Mouse (Mus musculus): ENCODE measurements around the gene Catsper3. TPM values are rescaled to one million over a fixed set of nuclear protein-coding genes. Genes with fewer than 3 reads are reported as not detected.

The Catsper3 gene
- total RNA-seq (2015; ENCODE audit: low replicate concordance) = not detected in 2 replicates
- total RNA-seq (2017; ENCODE audit: low replicate concordance) = not detected in 2 replicates

DNA sequence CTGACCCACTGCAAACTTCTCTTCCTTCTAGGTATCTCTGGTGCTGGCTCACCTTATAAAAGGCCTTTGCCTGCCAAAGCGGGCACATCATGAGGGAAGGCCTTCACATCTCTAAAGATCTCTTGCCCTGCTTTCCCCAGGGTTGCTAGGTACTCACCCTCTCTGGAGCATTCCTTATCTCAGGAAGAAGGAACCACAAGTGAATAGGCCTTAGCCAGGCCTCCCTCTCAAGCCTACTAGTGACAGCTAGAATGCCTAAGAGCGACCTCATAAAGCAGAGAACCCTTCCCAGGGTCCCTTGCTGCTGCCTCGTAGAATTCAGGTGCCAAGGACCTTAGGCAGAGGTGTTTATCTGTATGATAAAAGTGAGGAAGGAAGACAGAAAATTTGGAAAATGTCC, at the start of gene Catsper3:
Catsper3 (plus strand) TSS at position 301 of the 400 bp plus-strand sequence.
- no peak for ATAC-seq (replicated peaks; ENCODE audit: low FRiP score, poor library complexity, severe bottlenecking)

- ATAC-seq (replicated peaks; ENCODE audit: low FRiP score, poor library complexity, severe bottlenecking) = no peak
Observed at GRCm38 (mm10) chr13:55737885-55738284, 46.5 kb upstream of the Catsper3 start.

GRCm38 (mm10) chr13:55742306-55742705, 42.1 kb upstream of the Catsper3 start:
- ATAC-seq (replicated peaks; ENCODE audit: low FRiP score, poor library complexity, severe bottlenecking) = no peak

- no peak for ATAC-seq (replicated peaks; ENCODE audit: low FRiP score, poor library complexity, severe bottlenecking)
Observed at GRCm38 (mm10) chr13:55754380-55754779, 30.0 kb upstream of the Catsper3 start.

- no peak for ATAC-seq (replicated peaks; ENCODE audit: low FRiP score, poor library complexity, severe bottlenecking)
Observed at GRCm38 (mm10) chr13:55756789-55757188, 27.6 kb upstream of the Catsper3 start.

DNA sequence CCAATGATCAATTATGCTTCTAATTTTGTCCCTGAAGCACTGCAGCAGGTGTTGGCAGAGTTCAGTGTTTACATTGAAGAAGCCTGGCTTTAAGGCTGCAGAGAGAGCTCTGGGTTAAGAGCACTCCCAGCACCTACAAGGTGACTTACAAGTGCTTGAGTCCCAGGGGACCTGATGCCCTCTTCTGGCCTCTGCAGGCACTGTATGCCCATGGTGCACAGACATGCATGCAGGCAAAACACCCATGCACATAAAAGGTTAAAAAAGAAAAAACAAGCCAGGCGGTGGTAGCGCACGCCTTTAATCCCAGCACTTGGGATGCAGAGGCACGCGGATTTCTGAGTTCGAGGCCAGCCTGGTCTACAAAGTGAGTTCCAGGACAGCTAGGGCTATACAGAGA, 26.7 kb upstream of the Catsper3 start:
- no peak for ATAC-seq (replicated peaks; ENCODE audit: low FRiP score, poor library complexity, severe bottlenecking)

DNA sequence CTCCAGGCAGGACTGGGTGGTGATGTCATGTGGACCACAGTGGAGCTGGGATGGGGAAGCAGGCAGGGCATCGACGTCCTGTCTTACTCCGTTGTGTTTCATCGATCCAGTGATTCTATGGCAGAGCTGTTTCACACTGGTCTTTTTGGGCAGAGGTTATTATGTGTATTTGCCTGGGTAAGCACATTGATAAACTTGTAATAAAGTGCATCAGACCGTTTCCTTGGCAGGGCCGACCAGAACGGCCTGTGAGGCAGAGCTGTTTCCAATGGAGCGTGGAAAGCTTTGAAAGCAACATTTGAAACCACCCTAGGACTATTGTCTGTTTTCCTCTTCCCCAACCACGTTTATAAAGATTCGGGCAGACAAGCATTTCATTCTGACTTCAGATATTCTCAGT, 23.8 kb upstream of the Catsper3 start:
- no peak for ATAC-seq (replicated peaks; ENCODE audit: low FRiP score, poor library complexity, severe bottlenecking)

- ATAC-seq (replicated peaks; ENCODE audit: low FRiP score, poor library complexity, severe bottlenecking) = no peak
Observed at GRCm38 (mm10) chr13:55761486-55761885, 22.9 kb upstream of the Catsper3 start.

DNA sequence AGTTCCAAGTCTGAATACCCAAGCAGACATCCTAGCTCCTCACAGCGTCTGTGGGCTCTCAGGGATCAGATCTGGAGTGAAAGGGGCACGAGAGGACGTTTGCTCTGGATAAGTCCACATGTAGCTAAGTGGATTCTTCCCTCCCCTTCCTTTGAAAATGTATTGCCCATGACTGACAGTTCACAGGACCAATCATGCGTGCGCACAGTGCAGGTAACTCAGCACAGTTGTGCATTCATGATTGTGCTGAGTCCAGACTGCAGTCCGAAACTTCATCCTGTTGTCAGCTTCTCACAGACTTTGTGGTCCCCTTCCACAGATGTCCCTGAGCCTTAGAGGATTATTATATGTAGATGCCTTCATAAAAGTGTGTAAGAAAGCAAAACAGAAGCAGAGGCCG, 10.0 kb upstream of the Catsper3 start:
- no peak for ATAC-seq (replicated peaks; ENCODE audit: low FRiP score, poor library complexity, severe bottlenecking)

GRCm38 (mm10) chr13:55775056-55775455, 9.3 kb upstream of the Catsper3 start:
- no peak for ATAC-seq (replicated peaks; ENCODE audit: low FRiP score, poor library complexity, severe bottlenecking)

DNA sequence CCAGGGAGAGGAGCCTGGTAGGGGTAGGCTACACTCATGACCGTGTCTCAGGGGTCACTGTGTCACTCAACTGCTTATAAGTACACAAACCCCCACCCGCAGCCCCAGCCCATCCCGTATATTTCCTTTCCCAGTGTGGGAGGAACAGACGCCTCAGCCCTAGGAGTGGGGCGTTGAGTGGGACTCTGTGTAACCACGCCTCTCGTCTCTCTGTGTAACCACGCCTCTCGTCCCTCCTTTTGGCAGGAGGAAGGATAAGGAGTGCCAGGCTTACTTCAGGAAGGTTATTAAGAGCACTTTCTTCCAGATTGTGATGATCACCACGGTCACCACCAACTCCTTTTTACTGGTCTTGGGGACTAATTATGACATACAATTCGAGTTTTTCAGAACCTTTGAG, 1.8 kb downstream of the Catsper3 start:
- no peak for ATAC-seq (replicated peaks; ENCODE audit: low FRiP score, poor library complexity, severe bottlenecking)

- ATAC-seq (replicated peaks; ENCODE audit: low FRiP score, poor library complexity, severe bottlenecking) = no peak
Observed at GRCm38 (mm10) chr13:55801246-55801645, 16.9 kb downstream of the Catsper3 start.

DNA sequence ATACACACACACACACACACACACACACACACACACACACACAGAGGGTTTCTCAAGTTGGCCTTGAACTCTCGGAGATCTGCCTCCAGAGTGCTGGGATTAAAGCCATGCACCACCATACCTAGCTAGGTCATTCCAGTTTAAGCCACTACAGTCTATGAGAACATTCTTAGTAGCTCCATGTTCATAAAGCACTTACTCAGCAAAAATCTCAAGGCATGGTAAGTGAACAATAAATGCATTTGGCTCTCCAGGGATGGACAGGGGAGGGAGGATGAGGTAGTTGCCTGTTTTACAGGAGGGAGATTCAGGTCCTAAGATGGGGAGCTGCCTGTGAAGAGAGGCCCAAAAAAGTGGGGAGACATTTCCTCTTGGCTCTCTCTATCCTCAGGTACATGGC, 19.6 kb downstream of the Catsper3 start:
- no peak for ATAC-seq (replicated peaks; ENCODE audit: low FRiP score, poor library complexity, severe bottlenecking)

DNA sequence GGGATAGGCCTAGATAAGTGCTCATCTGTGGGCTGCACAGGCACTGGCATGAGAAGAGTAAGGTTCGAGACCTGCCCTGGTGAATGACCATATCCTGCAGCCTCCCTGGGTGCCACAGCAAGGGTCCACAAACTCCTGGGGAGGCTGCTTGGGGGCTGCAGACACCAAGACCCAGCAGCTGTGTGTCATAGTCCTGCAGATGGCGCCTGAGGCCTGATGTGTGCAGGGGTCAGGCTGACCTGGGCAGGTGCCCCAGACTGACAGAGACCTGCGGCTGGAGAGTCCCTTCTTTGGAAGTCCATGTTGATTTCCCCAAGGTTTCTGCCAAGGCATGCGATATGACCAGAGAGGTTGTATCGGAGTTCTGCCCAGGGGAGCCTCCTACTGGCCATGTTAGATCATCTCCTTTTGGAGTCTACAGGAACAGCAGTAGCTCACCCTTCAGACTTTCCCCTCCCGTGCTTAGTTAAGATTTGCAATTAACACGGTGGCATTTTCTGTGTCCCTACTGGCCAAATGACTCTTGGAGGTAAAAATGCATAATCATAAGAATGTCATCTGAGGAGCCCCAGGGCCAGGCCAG, 24.8 kb downstream of the Catsper3 start:
- ATAC-seq (replicated peaks; ENCODE audit: low FRiP score, poor library complexity, severe bottlenecking) = no peak

- no peak for ATAC-seq (replicated peaks; ENCODE audit: low FRiP score, poor library complexity, severe bottlenecking)
Observed at GRCm38 (mm10) chr13:55809707-55810106, 25.3 kb downstream of the Catsper3 start.

- ATAC-seq (replicated peaks; ENCODE audit: low FRiP score, poor library complexity, severe bottlenecking) = no peak
Observed at GRCm38 (mm10) chr13:55810947-55811346, 26.6 kb downstream of the Catsper3 start.

- ATAC-seq (replicated peaks; ENCODE audit: low FRiP score, poor library complexity, severe bottlenecking) = no peak
Observed at GRCm38 (mm10) chr13:55813490-55814016, 29.2 kb downstream of the Catsper3 start.

GRCm38 (mm10) chr13:55814834-55815233, 30.5 kb downstream of the Catsper3 start:
- no peak for ATAC-seq (replicated peaks; ENCODE audit: low FRiP score, poor library complexity, severe bottlenecking)

DNA sequence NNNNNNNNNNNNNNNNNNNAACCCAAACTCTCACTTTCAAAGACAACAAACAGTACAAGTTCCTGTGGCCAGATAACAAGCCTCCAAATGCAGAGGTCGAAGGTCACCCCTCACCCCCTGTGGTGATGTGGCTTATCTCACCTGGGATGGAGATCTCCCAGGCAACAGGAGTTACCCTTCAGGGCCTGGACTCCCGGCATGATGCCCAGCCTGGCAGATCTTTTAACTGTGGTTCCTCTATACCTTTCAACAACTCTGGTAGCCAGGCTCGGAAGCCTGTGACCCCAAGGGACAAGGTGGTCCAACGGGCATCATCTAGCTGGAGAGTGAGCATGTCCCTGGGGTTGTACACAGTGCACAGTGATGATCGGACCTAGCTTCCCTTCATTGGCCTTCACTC, 38.1 kb downstream of the Catsper3 start:
- no peak for ATAC-seq (replicated peaks; ENCODE audit: low FRiP score, poor library complexity, severe bottlenecking)

DNA sequence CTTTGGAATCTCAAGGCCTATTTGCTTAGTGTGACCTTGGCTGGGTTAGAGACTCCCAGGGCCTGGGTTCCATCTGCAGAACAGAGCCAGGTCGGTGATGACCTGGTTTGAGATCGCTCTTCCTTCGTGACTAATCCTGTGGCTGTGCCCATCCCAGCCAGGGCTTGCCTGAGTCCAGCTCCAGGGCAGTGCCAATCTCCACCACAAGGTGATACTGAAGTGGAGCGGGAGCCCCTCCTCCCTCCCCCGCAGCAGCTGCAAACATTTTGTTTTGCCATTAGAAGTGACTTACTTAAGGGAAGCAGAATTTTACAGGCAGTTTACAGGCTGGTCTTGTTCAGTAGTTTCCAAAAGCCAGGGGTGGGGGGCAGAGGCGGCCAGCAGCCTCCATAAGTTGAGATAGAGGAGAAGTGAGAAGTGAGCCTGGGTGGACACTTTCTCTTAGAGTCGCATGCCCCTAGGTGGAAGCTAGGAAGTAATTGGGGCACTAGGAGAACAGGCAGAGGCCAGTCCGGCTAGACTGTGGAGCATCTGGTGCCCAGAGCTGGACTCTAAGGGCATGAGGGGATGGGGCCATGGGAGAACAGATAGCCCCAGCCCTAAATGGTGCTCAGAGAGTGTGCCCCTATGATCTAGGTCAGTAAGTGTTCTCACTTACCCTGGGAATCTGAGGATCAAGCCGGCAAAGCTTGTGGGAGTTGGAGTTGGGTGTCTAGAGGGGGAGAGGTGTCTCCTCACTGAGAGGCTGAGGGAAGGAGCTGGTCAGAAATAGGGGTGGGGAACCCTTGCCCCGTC, 40.0 kb downstream of the Catsper3 start:
- no peak for ATAC-seq (replicated peaks; ENCODE audit: low FRiP score, poor library complexity, severe bottlenecking)

- ATAC-seq (replicated peaks; ENCODE audit: low FRiP score, poor library complexity, severe bottlenecking) = no peak
Observed at GRCm38 (mm10) chr13:55825245-55825681, 40.9 kb downstream of the Catsper3 start.

Data from erythroid progenitor cell, adult 5-6 weeks (primary cell).